Mouse (Mus musculus): Measurements from ENCODE around the gene Plxna4.

- TF ChIP-seq CTCF (IDR thresholded peaks at IDR 0.05; ENCODE audit: low read depth, low read length) (no peak), POLR2A (IDR thresholded peaks at IDR 0.05; ENCODE audit: borderline replicate concordance, low read depth, low read length) (no peak)
Measured at GRCm38 (mm10) chr6:32604901-32605300, 16.9 kb upstream of the Plxna4 start.
